Mouse (Mus musculus) gastrocnemius, adult 18-20 months (tissue): Measurements from ENCODE around the gene Tmed8. TPM values are rescaled to one million over a fixed set of nuclear protein-coding genes. Genes with fewer than 3 reads are reported as not detected.
"Not testable (repeated sequence)": the region's sequence is repeated elsewhere in the genome, so short reads cannot be mapped to it uniquely, and the experiment has no call there.

ENCODE experiments used
- DNase-seq: peaks from one replicate; pipeline ENCODE4 v3.0.0; 2021; ENCODE audit warnings: low spot score
- total RNA-seq, 2 experiments: library from RNA; stranded (reverse); gene quantifications; 2 replicates each; pipeline ENCODE4 v1.2.3; 2021

Gene Tmed8
- total RNA-seq, 2 experiments from 2014 or later, result 1.3 to 1.4 TPM

- no peak for DNase-seq
These were observed 39.9 kb downstream of the Tmed8 start for GRCm38 (mm10) chr12:87160310-87160709.

- no peak for DNase-seq
These were observed 42.2 kb downstream of the Tmed8 start for GRCm38 (mm10) chr12:87158099-87158498.

GRCm38 (mm10) chr12:87157361-87157760 is 42.9 kb downstream of the Tmed8 start:
- no peak for DNase-seq

- not testable (repeated sequence) for DNase-seq
These were observed 45.8 kb downstream of the Tmed8 start for GRCm38 (mm10) chr12:87154448-87154847.

GRCm38 (mm10) chr12:87149471-87149870 is 50.8 kb downstream of the Tmed8 start:
- no peak for DNase-seq

GRCm38 (mm10) chr12:87148136-87148535 is 52.1 kb downstream of the Tmed8 start:
- no peak for DNase-seq

GRCm38 (mm10) chr12:87147395-87148089 is 52.7 kb downstream of the Tmed8 start, which contains the start of gene Pomt2:
Gene Pomt2, minus strand, starts transcription at chr12:87147968.
- peak; percentile 95 for DNase-seq

- peak; percentile 88 for DNase-seq
These were observed 53.3 kb downstream of the Tmed8 start, which contains the start of gene Gstz1 for GRCm38 (mm10) chr12:87146966-87147365. Gene Gstz1, plus strand, starts transcription at chr12:87147165.

GRCm38 (mm10) chr12:87142156-87142555 is 58.1 kb downstream of the Tmed8 start:
- DNase-seq, result no peak

- no peak for DNase-seq
These were observed 61.5 kb downstream of the Tmed8 start for GRCm38 (mm10) chr12:87138768-87139167.

- DNase-seq, result no peak
These were observed 61.9 kb downstream of the Tmed8 start for GRCm38 (mm10) chr12:87138342-87138701.

GRCm38 (mm10) chr12:87137439-87138341 is 62.6 kb downstream of the Tmed8 start:
- no peak for DNase-seq

- DNase-seq, result no peak
These were observed 67.5 kb downstream of the Tmed8 start for GRCm38 (mm10) chr12:87132784-87133183.

GRCm38 (mm10) chr12:87132210-87132609 is 68.0 kb downstream of the Tmed8 start:
- DNase-seq, result no peak

- DNase-seq, result no peak
These were observed 68.6 kb downstream of the Tmed8 start for GRCm38 (mm10) chr12:87131619-87132018.

GRCm38 (mm10) chr12:87131181-87131580 is 69.1 kb downstream of the Tmed8 start:
- no peak for DNase-seq

GRCm38 (mm10) chr12:87130224-87130623 is 70.0 kb downstream of the Tmed8 start:
- no peak for DNase-seq

GRCm38 (mm10) chr12:87127256-87127655 is 73.0 kb downstream of the Tmed8 start:
- DNase-seq, result no peak

- no peak for DNase-seq
These were observed 78.2 kb downstream of the Tmed8 start for GRCm38 (mm10) chr12:87121918-87122589.
